Mouse (Mus musculus): ENCODE results near the gene Ccdc54. TPM values are rescaled to one million over a fixed set of nuclear protein-coding genes. Genes with fewer than 3 reads are reported as not detected.

Gene Ccdc54
- not detected in 2 replicates for polyA plus RNA-seq (2014; fragmentation: Nextera tagmentation; extraction: Ambion mirVana)

GRCm38 (mm10) chr16:50591054-50591453 lies at the start of gene Ccdc54:
TSS of gene Ccdc54 (minus strand) at chr16:50591154.
- no peaks in the 10 kb centered on the region for H3K27me3 ChIP-seq (ENCODE audit: control insufficient read depth, insufficient read depth, low read length)
- H3K4me3 ChIP-seq (ENCODE audit: low read depth, low read length), result no peak within 1 kb of the TSS
- DNase-seq (ENCODE audit: low spot score) (no peak), ATAC-seq (replicated peaks; ENCODE audit: insufficient number of reproducible peaks, low FRiP score, low TSS enrichment, low read depth) (no peak)
- no peak within 1 kb of the TSS for H3K4me2 ChIP-seq (ENCODE audit: low read depth, low read length)
- no peaks in the 10 kb centered on the region for H3K4me1 ChIP-seq (ENCODE audit: control insufficient read depth, insufficient read depth, low read length)
- no peak within 1 kb of the TSS for H3K27ac ChIP-seq (replicated peaks; ENCODE audit: low read depth, low read length)
- H3K36me3 ChIP-seq (replicated peaks; ENCODE audit: control insufficient read depth, insufficient read depth, low read depth, low read length), result no peaks in the 10 kb centered on the region
- H3K9me3 ChIP-seq (replicated peaks; ENCODE audit: control insufficient read depth, low read length), result no peaks in the 10 kb centered on the region
- no peak within 1 kb of the TSS for H3K9ac ChIP-seq (replicated peaks; ENCODE audit: low read length)

DNA sequence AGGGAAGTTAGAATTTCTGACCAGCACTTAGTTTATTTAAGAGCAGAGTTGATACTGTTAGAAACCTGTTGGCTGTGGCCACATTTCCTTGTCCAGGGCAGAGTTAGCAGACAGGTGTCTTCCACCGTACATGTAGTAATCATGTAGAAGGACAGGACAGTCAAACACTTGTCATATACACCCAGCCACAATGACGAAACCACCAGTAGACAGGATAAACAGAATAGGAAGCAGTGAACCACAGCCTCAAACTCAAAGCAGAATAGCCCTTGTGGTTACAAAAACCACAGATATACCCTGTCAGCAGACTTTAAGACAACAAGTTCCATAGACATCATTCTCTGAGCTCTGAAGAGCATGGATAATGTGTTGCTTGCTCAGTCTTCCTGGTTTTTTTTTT lies 41.6 kb upstream of the Ccdc54 start:
- Histone ChIP-seq H3K9ac (replicated peaks; ENCODE audit: low read length) (no peak overlapping the region), H3K4me2 (ENCODE audit: low read depth, low read length) (no peak overlapping the region), H3K36me3 (replicated peaks; ENCODE audit: control insufficient read depth, insufficient read depth, low read depth, low read length) (no peaks in the 10 kb centered on the region), H3K9me3 (replicated peaks; ENCODE audit: control insufficient read depth, low read length) (no peaks in the 10 kb centered on the region), H3K27me3 (ENCODE audit: control insufficient read depth, insufficient read depth, low read length) (no peaks in the 10 kb centered on the region), H3K27ac (replicated peaks; ENCODE audit: low read depth, low read length) (no peak overlapping the region), H3K4me1 (ENCODE audit: control insufficient read depth, insufficient read depth, low read length) (no peaks in the 10 kb centered on the region), H3K4me3 (ENCODE audit: low read depth, low read length) (no peak overlapping the region)
- ATAC-seq (replicated peaks; ENCODE audit: insufficient number of reproducible peaks, low FRiP score, low TSS enrichment, low read depth) (no peak), DNase-seq (ENCODE audit: low spot score) (no peak)
- WGBS, result 92% methylated on average over 2 of the region's 2 CpGs

DNA sequence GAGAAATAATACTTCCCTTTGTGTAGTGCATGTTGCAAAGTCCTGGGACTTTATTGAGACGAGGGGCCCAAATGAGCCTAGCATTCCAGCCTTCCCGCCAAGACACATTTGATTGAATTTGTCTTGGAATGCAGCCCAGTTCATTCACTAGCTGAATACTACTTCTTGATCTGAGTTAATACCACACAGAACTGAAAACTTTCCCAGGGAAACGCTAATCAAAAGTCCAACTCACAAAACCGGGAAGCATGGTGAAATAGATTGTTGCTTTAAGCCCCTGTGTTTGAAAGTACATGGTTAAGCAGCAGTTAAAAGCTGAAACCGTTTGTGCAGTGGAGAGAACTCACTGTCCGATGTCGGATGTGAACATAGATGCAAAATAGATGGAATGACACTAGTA lies 24.6 kb upstream of the Ccdc54 start:
- no peaks in the 10 kb centered on the region for H3K36me3 ChIP-seq (replicated peaks; ENCODE audit: control insufficient read depth, insufficient read depth, low read depth, low read length)
- no peak overlapping the region for H3K4me3 ChIP-seq (ENCODE audit: low read depth, low read length)
- DNase-seq (ENCODE audit: low spot score), result no peak
- no peaks in the 10 kb centered on the region for H3K4me1 ChIP-seq (ENCODE audit: control insufficient read depth, insufficient read depth, low read length)
- H3K9ac ChIP-seq (replicated peaks; ENCODE audit: low read length), result no peak overlapping the region
- no peak for ATAC-seq (replicated peaks; ENCODE audit: insufficient number of reproducible peaks, low FRiP score, low TSS enrichment, low read depth)
- no peaks in the 10 kb centered on the region for H3K9me3 ChIP-seq (replicated peaks; ENCODE audit: control insufficient read depth, low read length)
- no peak overlapping the region for H3K4me2 ChIP-seq (ENCODE audit: low read depth, low read length)
- no peaks in the 10 kb centered on the region for H3K27me3 ChIP-seq (ENCODE audit: control insufficient read depth, insufficient read depth, low read length)
- no peak overlapping the region for H3K27ac ChIP-seq (replicated peaks; ENCODE audit: low read depth, low read length)
- 66% methylated on average over 7 of the region's 7 CpGs for WGBS

DNA sequence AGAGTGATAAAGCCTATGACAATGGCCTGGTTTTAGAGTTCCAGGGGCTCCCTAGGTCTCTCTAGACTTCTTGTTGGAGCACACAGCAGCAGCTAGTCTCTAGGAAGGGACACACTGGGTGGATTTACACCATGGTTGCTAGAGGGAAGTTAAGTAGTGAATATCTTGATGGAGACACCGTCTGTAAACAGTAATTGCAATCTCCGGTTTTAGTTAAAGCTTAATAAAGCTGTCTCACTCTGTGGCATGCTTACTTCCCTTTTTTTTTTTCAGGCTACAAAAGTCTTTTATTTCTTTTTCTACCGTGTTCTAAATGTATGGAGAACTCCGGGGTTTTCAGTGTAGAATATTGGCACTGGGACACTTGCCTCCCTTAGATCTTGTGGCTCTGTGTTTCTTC lies 22.0 kb upstream of the Ccdc54 start:
- 84% methylated on average over 4 of the region's 4 CpGs for WGBS
- Histone ChIP-seq H3K9ac (replicated peaks; ENCODE audit: low read length) (no peak overlapping the region), H3K9me3 (replicated peaks; ENCODE audit: control insufficient read depth, low read length) (no peaks in the 10 kb centered on the region), H3K36me3 (replicated peaks; ENCODE audit: control insufficient read depth, insufficient read depth, low read depth, low read length) (no peaks in the 10 kb centered on the region), H3K4me1 (ENCODE audit: control insufficient read depth, insufficient read depth, low read length) (no peaks in the 10 kb centered on the region), H3K27me3 (ENCODE audit: control insufficient read depth, insufficient read depth, low read length) (no peaks in the 10 kb centered on the region), H3K4me3 (ENCODE audit: low read depth, low read length) (no peak overlapping the region), H3K27ac (replicated peaks; ENCODE audit: low read depth, low read length) (no peak overlapping the region), H3K4me2 (ENCODE audit: low read depth, low read length) (no peak overlapping the region)
- ATAC-seq (replicated peaks; ENCODE audit: insufficient number of reproducible peaks, low FRiP score, low TSS enrichment, low read depth) (no peak), DNase-seq (ENCODE audit: low spot score) (no peak)

DNA sequence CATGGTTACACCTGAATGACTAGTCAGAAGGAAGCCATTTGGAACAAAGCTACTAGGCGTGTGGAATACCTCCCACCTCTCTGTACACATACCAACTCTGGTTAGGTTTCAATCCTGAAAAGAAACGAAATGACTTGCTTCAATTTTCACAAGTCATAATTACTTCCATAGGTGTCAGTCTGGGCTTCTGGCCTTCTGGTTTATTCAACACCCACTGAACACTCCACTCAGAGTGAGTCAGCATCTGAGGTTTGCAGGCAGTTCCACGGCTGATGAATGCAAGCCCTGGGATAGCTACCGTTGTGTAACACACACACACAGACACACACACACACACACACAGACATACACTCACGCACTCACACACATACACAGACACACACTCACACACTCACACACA lies 19.6 kb upstream of the Ccdc54 start:
- WGBS, result 76% methylated on average over 5 of the region's 5 CpGs
- Histone ChIP-seq H3K4me3 (ENCODE audit: low read depth, low read length) (no peak overlapping the region), H3K27ac (replicated peaks; ENCODE audit: low read depth, low read length) (no peak overlapping the region), H3K9ac (replicated peaks; ENCODE audit: low read length) (no peak overlapping the region), H3K36me3 (replicated peaks; ENCODE audit: control insufficient read depth, insufficient read depth, low read depth, low read length) (no peaks in the 10 kb centered on the region), H3K4me2 (ENCODE audit: low read depth, low read length) (no peak overlapping the region), H3K9me3 (replicated peaks; ENCODE audit: control insufficient read depth, low read length) (no peaks in the 10 kb centered on the region), H3K4me1 (ENCODE audit: control insufficient read depth, insufficient read depth, low read length) (no peaks in the 10 kb centered on the region), H3K27me3 (ENCODE audit: control insufficient read depth, insufficient read depth, low read length) (no peaks in the 10 kb centered on the region)
- ATAC-seq (replicated peaks; ENCODE audit: insufficient number of reproducible peaks, low FRiP score, low TSS enrichment, low read depth) (no peak), DNase-seq (ENCODE audit: low spot score) (no peak)

- WGBS, result 41% methylated on average over 15 of the region's 15 CpGs
- no peak overlapping the region for H3K9ac ChIP-seq (replicated peaks; ENCODE audit: low read length)
- H3K4me2 ChIP-seq (ENCODE audit: low read depth, low read length), result no peak overlapping the region
- ATAC-seq (replicated peaks; ENCODE audit: insufficient number of reproducible peaks, low FRiP score, low TSS enrichment, low read depth) (no peak), DNase-seq (ENCODE audit: low spot score) (no peak)
- no peak overlapping the region for H3K4me3 ChIP-seq (ENCODE audit: low read depth, low read length)
- no peaks in the 10 kb centered on the region for H3K4me1 ChIP-seq (ENCODE audit: control insufficient read depth, insufficient read depth, low read length)
- no peaks in the 10 kb centered on the region for H3K36me3 ChIP-seq (replicated peaks; ENCODE audit: control insufficient read depth, insufficient read depth, low read depth, low read length)
- H3K9me3 ChIP-seq (replicated peaks; ENCODE audit: control insufficient read depth, low read length), result no peaks in the 10 kb centered on the region
- no peak overlapping the region for H3K27ac ChIP-seq (replicated peaks; ENCODE audit: low read depth, low read length)
- no peaks in the 10 kb centered on the region for H3K27me3 ChIP-seq (ENCODE audit: control insufficient read depth, insufficient read depth, low read length)
These were observed 17.0 kb upstream of the Ccdc54 start for GRCm38 (mm10) chr16:50607776-50608562.

DNA sequence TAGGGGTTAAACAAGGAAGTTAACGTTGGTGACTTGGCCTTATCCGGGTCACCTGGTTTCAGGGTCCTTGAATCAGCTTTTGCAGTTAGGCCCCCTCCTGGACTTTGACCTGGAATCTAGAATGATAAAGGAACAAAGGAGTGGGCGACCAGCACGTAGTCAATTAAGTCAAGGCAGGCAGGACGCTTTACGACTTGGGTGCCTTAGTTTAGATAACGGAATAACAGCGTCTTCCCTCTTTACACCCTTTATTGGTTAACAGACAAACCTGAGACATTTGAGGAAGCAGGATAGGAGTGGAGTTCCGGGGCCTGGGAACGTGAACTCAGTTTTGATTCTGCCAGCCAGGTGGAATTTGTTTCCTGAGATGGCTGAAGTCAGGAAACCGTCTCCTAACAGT lies 13.9 kb upstream of the Ccdc54 start:
- Histone ChIP-seq H3K4me1 (ENCODE audit: control insufficient read depth, insufficient read depth, low read length) (no peaks in the 10 kb centered on the region), H3K9ac (replicated peaks; ENCODE audit: low read length) (no peak overlapping the region), H3K4me2 (ENCODE audit: low read depth, low read length) (no peak overlapping the region), H3K9me3 (replicated peaks; ENCODE audit: control insufficient read depth, low read length) (no peaks in the 10 kb centered on the region), H3K4me3 (ENCODE audit: low read depth, low read length) (no peak overlapping the region), H3K27me3 (ENCODE audit: control insufficient read depth, insufficient read depth, low read length) (no peaks in the 10 kb centered on the region), H3K27ac (replicated peaks; ENCODE audit: low read depth, low read length) (no peak overlapping the region), H3K36me3 (replicated peaks; ENCODE audit: control insufficient read depth, insufficient read depth, low read depth, low read length) (no peaks in the 10 kb centered on the region)
- 79% methylated on average over 11 of the region's 11 CpGs for whole genome bisulfite sequencing
- ATAC-seq (replicated peaks; ENCODE audit: insufficient number of reproducible peaks, low FRiP score, low TSS enrichment, low read depth) (no peak), DNase-seq (ENCODE audit: low spot score) (no peak)

DNA sequence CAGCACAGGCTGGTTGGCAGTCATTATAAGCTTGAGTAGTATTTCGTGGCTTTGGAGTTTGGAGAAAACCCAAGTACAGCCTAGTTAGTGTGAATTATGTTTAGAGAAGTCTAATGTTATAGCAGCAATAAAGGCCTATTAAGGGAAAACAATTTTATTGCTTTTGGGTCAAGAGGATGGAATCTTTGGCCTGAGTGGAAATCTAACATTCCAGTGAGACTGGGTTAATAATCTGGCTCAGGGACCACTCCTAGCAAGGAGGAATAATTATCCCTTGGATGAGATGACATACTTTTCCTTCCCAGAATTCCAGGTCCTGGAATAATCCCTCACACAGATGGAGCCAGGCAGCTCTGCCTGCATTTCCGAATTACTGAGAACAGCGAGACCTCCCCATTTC lies 11.0 kb upstream of the Ccdc54 start:
- no peaks in the 10 kb centered on the region for H3K36me3 ChIP-seq (replicated peaks; ENCODE audit: control insufficient read depth, insufficient read depth, low read depth, low read length)
- no peak overlapping the region for H3K4me2 ChIP-seq (ENCODE audit: low read depth, low read length)
- H3K27ac ChIP-seq (replicated peaks; ENCODE audit: low read depth, low read length), result no peak overlapping the region
- no peak overlapping the region for H3K9ac ChIP-seq (replicated peaks; ENCODE audit: low read length)
- H3K9me3 ChIP-seq (replicated peaks; ENCODE audit: control insufficient read depth, low read length), result no peaks in the 10 kb centered on the region
- no peak overlapping the region for H3K4me3 ChIP-seq (ENCODE audit: low read depth, low read length)
- no peaks in the 10 kb centered on the region for H3K4me1 ChIP-seq (ENCODE audit: control insufficient read depth, insufficient read depth, low read length)
- no peak for DNase-seq (ENCODE audit: low spot score)
- no peak for ATAC-seq (replicated peaks; ENCODE audit: insufficient number of reproducible peaks, low FRiP score, low TSS enrichment, low read depth)
- WGBS, result 66% methylated on average over 3 of the region's 3 CpGs
- H3K27me3 ChIP-seq (ENCODE audit: control insufficient read depth, insufficient read depth, low read length), result no peaks in the 10 kb centered on the region
